Mouse (Mus musculus) fat pad, adult 2 months (tissue): Measurements from ENCODE around the gene BC080695.
"Not testable (repeated sequence)": the region's sequence is repeated elsewhere in the genome, so short reads cannot be mapped to it uniquely, and the experiment has no call there.

Source experiments
- DNase-seq: peaks from one replicate; pipeline ENCODE4 v3.0.0-alpha.2; 2011; ENCODE audit warnings: low read depth, low spot score; ENCODE audit errors: extremely low read depth

The BC080695 gene

DNA sequence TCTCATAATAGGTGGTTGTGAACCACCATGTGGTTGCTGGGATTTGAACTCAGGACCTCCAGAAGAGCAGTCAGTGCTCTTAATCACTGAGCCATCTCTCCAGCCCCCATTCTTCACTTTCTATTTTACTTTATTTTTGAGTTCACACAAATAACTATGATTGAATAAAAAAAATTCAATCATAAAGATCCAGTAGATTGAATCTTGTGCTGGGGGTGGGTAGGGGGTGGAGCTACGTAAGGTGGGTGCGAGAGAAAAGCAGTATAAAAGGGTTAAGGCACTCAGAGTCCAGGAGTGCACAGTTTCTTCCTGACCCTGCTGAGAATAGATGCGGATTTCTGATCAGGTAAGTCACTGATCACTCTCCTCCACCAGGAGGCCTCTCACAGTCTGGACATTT is at the start of gene BC080695, which contains the start of gene Gm13057:
Gene BC080695 (plus strand): TSS at position 301 of the 400 bp plus-strand sequence.
Gene Gm13057 (plus strand): TSS at position 310 of the 400 bp plus-strand sequence.
- DNase-seq: not testable (repeated sequence)

DNA sequence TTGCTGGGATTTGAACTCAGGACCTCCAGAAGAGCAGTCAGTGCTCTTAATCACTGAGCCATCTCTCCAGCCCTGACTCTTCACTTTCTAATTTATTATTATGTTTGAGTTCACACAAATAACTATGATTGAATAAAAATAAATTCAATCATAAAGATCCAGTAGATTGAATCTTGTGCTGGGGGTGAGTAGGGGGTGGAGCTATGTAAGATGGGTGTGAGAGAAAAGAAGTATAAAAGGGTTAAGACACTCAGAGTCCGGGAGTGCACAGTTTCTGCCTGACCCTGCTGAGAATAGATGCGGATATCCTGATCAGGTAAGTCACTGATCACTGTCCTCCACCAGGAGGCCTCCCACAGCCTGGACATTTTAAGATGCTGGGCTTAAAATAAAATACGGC is 40.5 kb upstream of the BC080695 start, which contains the start of gene Gm13043:
Gene Gm13043 (plus strand): TSS at position 301 of the 400 bp plus-strand sequence.
- no peak for DNase-seq

DNA sequence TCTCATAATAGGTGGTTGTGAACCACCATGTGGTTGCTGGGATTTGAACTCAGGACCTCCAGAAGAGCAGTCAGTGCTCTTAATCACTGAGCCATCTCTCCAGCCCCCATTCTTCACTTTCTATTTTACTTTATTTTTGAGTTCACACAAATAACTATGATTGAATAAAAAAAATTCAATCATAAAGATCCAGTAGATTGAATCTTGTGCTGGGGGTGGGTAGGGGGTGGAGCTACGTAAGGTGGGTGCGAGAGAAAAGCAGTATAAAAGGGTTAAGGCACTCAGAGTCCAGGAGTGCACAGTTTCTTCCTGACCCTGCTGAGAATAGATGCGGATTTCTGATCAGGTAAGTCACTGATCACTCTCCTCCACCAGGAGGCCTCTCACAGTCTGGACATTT is 15.8 kb upstream of the BC080695 start, which contains the start of gene Gm13040:
Gene Gm13040 (plus strand): TSS at position 301 of the 400 bp plus-strand sequence.
- not testable (repeated sequence) for DNase-seq

DNA sequence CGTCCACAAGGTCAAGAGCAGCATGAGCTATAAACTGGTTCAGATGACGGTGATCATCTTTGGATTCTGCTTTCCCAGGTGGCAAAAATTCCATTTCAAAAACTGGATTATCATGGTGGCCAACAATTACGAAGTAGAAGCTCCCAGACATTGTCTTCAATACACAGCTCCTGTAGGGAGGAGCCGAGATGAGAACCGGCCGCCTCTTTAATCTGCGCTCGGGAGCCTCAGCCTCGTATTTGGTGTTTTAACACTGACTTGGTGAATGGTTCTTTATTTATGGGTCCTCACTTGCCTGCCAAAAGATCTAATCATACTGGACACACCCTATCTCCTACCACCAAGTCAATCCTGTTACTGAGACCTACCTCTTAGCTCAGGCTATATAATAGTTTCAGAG is 60.4 kb downstream of the BC080695 start:
- DNase-seq: not testable (repeated sequence)

DNA sequence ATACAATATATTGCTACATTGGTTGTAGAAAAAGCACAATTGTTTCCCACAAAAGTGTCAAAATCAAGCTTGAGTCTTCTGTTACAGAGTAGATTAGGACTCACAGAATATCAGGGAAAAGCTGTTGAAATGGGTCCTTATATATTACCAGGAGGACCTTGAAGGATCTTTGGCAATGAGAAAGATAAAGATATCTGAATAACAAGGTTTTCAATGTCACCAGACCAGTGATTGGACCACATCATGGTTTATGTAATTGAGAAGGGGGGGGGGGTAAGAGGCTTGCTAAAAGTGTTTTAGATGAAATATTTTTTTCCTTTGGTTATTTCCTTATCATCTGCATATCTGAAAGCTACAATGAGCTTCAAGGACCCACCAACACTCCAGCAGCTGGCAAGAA is 63.2 kb downstream of the BC080695 start, which contains the start of gene Gm13083:
Gene Gm13083 (plus strand): TSS at position 301 of the 400 bp plus-strand sequence.
- not testable (repeated sequence) for DNase-seq

DNA sequence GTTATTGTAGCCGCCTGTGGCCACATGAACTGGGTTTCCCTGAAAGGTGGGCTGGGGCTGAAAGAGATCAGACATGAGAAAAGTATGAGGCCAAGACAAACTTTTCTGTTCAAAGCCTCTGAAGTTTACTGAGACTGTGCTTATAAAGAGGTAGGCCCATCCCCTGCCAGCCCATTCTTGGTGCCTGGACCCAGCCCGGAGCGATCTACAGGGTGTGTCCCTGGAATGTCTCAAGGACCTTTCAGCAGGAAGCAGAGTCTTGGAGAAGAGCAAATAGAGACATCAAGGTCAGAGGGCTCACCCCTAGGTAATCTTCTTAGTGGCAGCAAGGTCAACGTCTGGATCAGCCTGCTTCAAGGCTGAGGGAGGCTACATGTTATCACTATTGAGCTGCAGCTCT is 66.6 kb downstream of the BC080695 start:
- not testable (repeated sequence) for DNase-seq
